Mouse (Mus musculus) liver, adult 2 months (tissue): ENCODE results near the gene Large2.

Experiments used
- CTCF ChIP-seq: fragments of 200-500 bp; IDR thresholded peaks from 2 replicates; pipeline ENCODE4 v1.5.1; 2011; ENCODE audit warnings: low read depth, low read length, control low read depth
- POLR2A ChIP-seq: fragments of 200-500 bp; IDR thresholded peaks from 2 replicates; pipeline ENCODE4 v1.6.1; 2011; ENCODE audit warnings: low read length, control low read depth; ENCODE audit not compliant: insufficient read depth; ENCODE audit errors: extremely low read depth

DNA sequence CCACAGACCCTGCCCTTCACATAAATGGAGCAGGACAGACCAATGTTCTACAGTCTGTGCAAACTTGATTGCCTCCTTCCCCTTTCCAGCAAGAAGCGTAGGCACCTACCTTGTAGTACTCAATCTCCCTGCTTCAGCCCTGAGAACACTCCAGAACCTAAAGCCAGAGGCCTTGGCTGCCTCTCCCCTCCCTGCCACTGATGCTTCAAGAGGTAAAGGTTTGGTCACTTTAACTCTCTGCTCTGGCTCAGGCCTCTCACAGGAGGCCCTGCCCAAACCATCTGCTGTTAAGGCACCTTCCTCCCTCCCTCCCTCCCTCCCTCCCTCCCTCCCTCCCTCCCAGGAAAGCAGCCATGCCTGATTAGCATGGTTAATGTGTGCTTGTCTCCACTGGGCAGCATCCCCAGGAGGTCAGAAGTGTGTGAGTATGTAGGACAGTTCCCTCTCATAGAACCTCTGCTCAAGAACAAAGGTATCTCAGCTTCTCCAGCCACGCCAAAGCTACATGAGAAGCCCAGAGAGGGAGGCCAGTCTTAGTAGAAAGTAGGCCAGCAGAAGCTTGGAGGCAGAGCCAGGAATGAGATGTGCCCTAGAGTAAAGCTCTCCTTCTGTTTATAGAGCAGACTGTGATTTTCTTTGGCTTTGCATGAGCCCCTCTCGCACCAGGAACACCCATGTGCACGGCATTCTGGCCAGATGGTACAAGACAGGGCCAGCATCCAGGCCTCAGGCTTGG lies 28.1 kb upstream of the Large2 start:
- TF ChIP-seq CTCF (no peak), POLR2A (no peak)
